8 mouse cellular contexts compared by ENCODE assay signal in genomic region chr10:82630497-82630896, GRCm38 (mm10). TPM values are rescaled to one million over a fixed set of nuclear protein-coding genes. Genes with fewer than 3 reads are reported as not detected.
DNase-seq lines count a peak whose midpoint lies in the region; ATAC-seq and TF ChIP-seq lines count a peak whose summit lies in the region.

No protein-coding gene starts in this region.

- DNase-seq in lung, embryonic 14.5 days: no peak
- DNase-seq in lung, postnatal 10 days: no peak
- DNase-seq in limb, embryonic 10.5 days (ENCODE audit: low spot score): peak; percentile 30
- DNase-seq in left cerebral cortex, adult 9 months (ENCODE audit: low spot score in 2 of 2): no peak
- DNase-seq in thymus, postnatal 10 days (ENCODE audit: low spot score in 2 of 2): no peak
- no peak for DNase-seq in ovary, postnatal 14 days (ENCODE audit: low spot score)

- H3K36me3 ChIP-seq in lung, embryonic 14.5 days (ENCODE audit: insufficient read depth): peaks cover 19% of the 10 kb centered on the region
- H3K36me3 ChIP-seq in embryonic facial prominence, embryonic 12.5 days: peaks cover 28% of the 10 kb centered on the region
- H3K36me3 ChIP-seq in limb, embryonic 10.5 days: peaks cover 45% of the 10 kb centered on the region

- WGBS in lung, embryonic 14.5 days: 13% methylated on average over 7 of the region's 7 CpGs
- WGBS in embryonic facial prominence, embryonic 12.5 days: 19% methylated on average over 7 of the region's 7 CpGs
- WGBS in limb, embryonic 10.5 days: 22% methylated on average over 7 of the region's 7 CpGs
- WGBS in olfactory bulb, adult 2 months: 16% methylated on average over 7 of the region's 7 CpGs

- H3K4me1 ChIP-seq in lung, embryonic 14.5 days (ENCODE audit: insufficient read depth): 0 out of 2 replicates have a peak, but pooled peaks cover 6% of the 10 kb centered on the region
- peaks cover 16% of the 10 kb centered on the region for H3K4me1 ChIP-seq in embryonic facial prominence, embryonic 12.5 days
- H3K4me1 ChIP-seq in limb, embryonic 10.5 days: peaks cover 17% of the 10 kb centered on the region
- H3K4me1 ChIP-seq in olfactory bulb, adult 2 months (ENCODE audit: control insufficient read depth, insufficient read depth, low read length): peaks cover 24% of the 10 kb centered on the region

- H3K9me3 ChIP-seq in lung, embryonic 14.5 days (ENCODE audit: low read depth, low read length): peaks cover 4% of the 10 kb centered on the region; the same call in 1 of the 2 replicates
- peaks cover 5% of the 10 kb centered on the region; the same call in 1 of the 2 replicates for H3K9me3 ChIP-seq in embryonic facial prominence, embryonic 12.5 days
- no peaks in the 10 kb centered on the region for H3K9me3 ChIP-seq in limb, embryonic 10.5 days (replicated peaks)

- peak overlapping the region; percentile 83 for H3K27ac ChIP-seq in lung, embryonic 14.5 days (ENCODE audit: low read depth)
- no peak overlapping the region for H3K27ac ChIP-seq in embryonic facial prominence, embryonic 12.5 days
- peak overlapping the region; percentile 96 for H3K27ac ChIP-seq in limb, embryonic 10.5 days
- no peak overlapping the region for H3K27ac ChIP-seq in olfactory bulb, adult 2 months (ENCODE audit: insufficient read depth, low read depth, low read length)

- no peak for TF ChIP-seq POLR2A in olfactory bulb, adult 2 months (IDR thresholded peaks at IDR 0.05; ENCODE audit: insufficient read depth, low read depth, low read length)

- no peaks in the 10 kb centered on the region for H3K27me3 ChIP-seq in lung, embryonic 14.5 days (ENCODE audit: insufficient read depth, low read length)
- H3K27me3 ChIP-seq in embryonic facial prominence, embryonic 12.5 days: no peaks in the 10 kb centered on the region; the same call in 1 of the 2 replicates
- no peaks in the 10 kb centered on the region for H3K27me3 ChIP-seq in limb, embryonic 10.5 days (ENCODE audit: low read depth, poor library complexity, severe bottlenecking)

- TF ChIP-seq CTCF in lung, embryonic 14.5 days (IDR thresholded peaks at IDR 0.05; ENCODE audit: low read depth): no peak
- no peak for TF ChIP-seq CTCF in olfactory bulb, adult 2 months (IDR thresholded peaks at IDR 0.05; ENCODE audit: insufficient read depth, low read depth, low read length)

- peak overlapping the region; percentile 88 for H3K9ac ChIP-seq in lung, embryonic 14.5 days
- H3K9ac ChIP-seq in embryonic facial prominence, embryonic 12.5 days: peak overlapping the region; percentile 93

- peak overlapping the region; percentile 84 for H3K4me2 ChIP-seq in lung, embryonic 14.5 days
- peak overlapping the region; percentile 81 for H3K4me2 ChIP-seq in embryonic facial prominence, embryonic 12.5 days (replicated peaks)

- H3K4me3 ChIP-seq in lung, embryonic 14.5 days (ENCODE audit: low read depth, low read length): peak overlapping the region; percentile 77
- H3K4me3 ChIP-seq in embryonic facial prominence, embryonic 12.5 days: peak overlapping the region; percentile 77
- peak overlapping the region; percentile 75 for H3K4me3 ChIP-seq in limb, embryonic 10.5 days
- H3K4me3 ChIP-seq in olfactory bulb, adult 2 months (ENCODE audit: insufficient read depth, low read depth, low read length): peak overlapping the region; percentile 83

- ATAC-seq in lung, embryonic 14.5 days (ENCODE audit: insufficient read depth): no peak
- no peak for ATAC-seq in embryonic facial prominence, embryonic 12.5 days (ENCODE audit: insufficient number of reproducible peaks, insufficient read depth, low FRiP score, low TSS enrichment)

RNA-seq across cellular contexts. Expression of gene Tdg, which starts 0.9 kb away (rescaled TPM):
- 174 and 176 TPM in 2 replicates for polyA plus RNA-seq in lung, embryonic 14.5 days (2014; fragmentation: Nextera tagmentation; extraction: Ambion mirVana)
- polyA plus RNA-seq in embryonic facial prominence, embryonic 12.5 days (2016; fragmentation: Nextera tagmentation; extraction: Ambion mirVana): 198 and 205 TPM in 2 replicates
- 240 and 264 TPM in 2 replicates for polyA plus RNA-seq in limb, embryonic 10.5 days (2016; fragmentation: Nextera tagmentation; extraction: Ambion mirVana)
- polyA plus RNA-seq in olfactory bulb, adult 2 months (2012; ENCODE audit: insufficient read depth, insufficient read length, low replicate concordance, missing spikeins): not detected in 2 replicates

RNA-seq across cellular contexts. Expression of gene 1190007I07Rik, which starts 7.5 kb away (rescaled TPM):
- 34.6 and 35.6 TPM in 2 replicates for polyA plus RNA-seq in lung, embryonic 14.5 days (2014; fragmentation: Nextera tagmentation; extraction: Ambion mirVana)
- 37.2 and 40.7 TPM in 2 replicates for polyA plus RNA-seq in embryonic facial prominence, embryonic 12.5 days (2016; fragmentation: Nextera tagmentation; extraction: Ambion mirVana)
- 42.3 and 45.2 TPM in 2 replicates for polyA plus RNA-seq in limb, embryonic 10.5 days (2016; fragmentation: Nextera tagmentation; extraction: Ambion mirVana)
- polyA plus RNA-seq in olfactory bulb, adult 2 months (2012; ENCODE audit: insufficient read depth, insufficient read length, low replicate concordance, missing spikeins): not detected in 2 replicates

RNA-seq across cellular contexts. Expression of gene Glt8d2, which starts 60.0 kb away (rescaled TPM):
- polyA plus RNA-seq in lung, embryonic 14.5 days (2014; fragmentation: Nextera tagmentation; extraction: Ambion mirVana): 3.5 and 3.8 TPM in 2 replicates
- polyA plus RNA-seq in embryonic facial prominence, embryonic 12.5 days (2016; fragmentation: Nextera tagmentation; extraction: Ambion mirVana): 12.2 and 13.4 TPM in 2 replicates
- 2.9 and 4.4 TPM in 2 replicates for polyA plus RNA-seq in limb, embryonic 10.5 days (2016; fragmentation: Nextera tagmentation; extraction: Ambion mirVana)
- not detected in 2 replicates for polyA plus RNA-seq in olfactory bulb, adult 2 months (2012; ENCODE audit: insufficient read depth, insufficient read length, low replicate concordance, missing spikeins)

Comparison
In these comparisons a context has a peak if more than half of its experiments do, and no peak if none do; other contexts are left out.
1. H3K27ac ChIP-seq: peak in lung, embryonic 14.5 days (single experiment) and limb, embryonic 10.5 days (single experiment); none in embryonic facial prominence, embryonic 12.5 days (single experiment) and olfactory bulb, adult 2 months (single experiment).
2. RNA of gene 1190007I07Rik, which starts 7.5 kb away (polyA plus RNA-seq): 42.3 to 45.2 TPM in limb, embryonic 10.5 days, 37.2 to 40.7 TPM in embryonic facial prominence, embryonic 12.5 days and 34.6 to 35.6 TPM in lung, embryonic 14.5 days; not detected in olfactory bulb, adult 2 months; every median in the first group is over 10 times any median in the second.
3. Peak in every context shown above with its lines, with median percentiles within 50 percentile points of each other: H3K4me3 ChIP-seq.